Mouse (Mus musculus) granulocyte monocyte progenitor cell, adult 5-6 weeks (primary cell): ENCODE measurements around the gene Nlrp9c. TPM values are rescaled to one million over a fixed set of nuclear protein-coding genes. Genes with fewer than 3 reads are reported as not detected.
"Not testable (repeated sequence)": the region's sequence is repeated elsewhere in the genome, so short reads cannot be mapped to it uniquely, and the experiment has no call there.

Source experiments
- ATAC-seq: replicated peaks from 2 replicates; pipeline ENCODE4 v1.8.0; 2016; ENCODE audit warnings: mild to moderate bottlenecking, moderate TSS enrichment, inconsistent platforms; ENCODE audit not compliant: poor library complexity, severe bottlenecking
- total RNA-seq, 2 experiments: library from RNA; stranded (forward) in 1 of 2; stranded (reverse) in 1 of 2; fragments of 200-712, 200-1000 nt in 1 of 2; fragments of >200 nt in 1 of 2; fragmentation: Nextera tagmentation in 1 of 2; gene quantifications; 2 replicates each; pipeline ENCODE4 v1.2.3; 2014 to 2017

Gene Nlrp9c
- total RNA-seq (2014; fragmentation: Nextera tagmentation) = not detected in 2 replicates
- not detected in 2 replicates for total RNA-seq (2017)

DNA sequence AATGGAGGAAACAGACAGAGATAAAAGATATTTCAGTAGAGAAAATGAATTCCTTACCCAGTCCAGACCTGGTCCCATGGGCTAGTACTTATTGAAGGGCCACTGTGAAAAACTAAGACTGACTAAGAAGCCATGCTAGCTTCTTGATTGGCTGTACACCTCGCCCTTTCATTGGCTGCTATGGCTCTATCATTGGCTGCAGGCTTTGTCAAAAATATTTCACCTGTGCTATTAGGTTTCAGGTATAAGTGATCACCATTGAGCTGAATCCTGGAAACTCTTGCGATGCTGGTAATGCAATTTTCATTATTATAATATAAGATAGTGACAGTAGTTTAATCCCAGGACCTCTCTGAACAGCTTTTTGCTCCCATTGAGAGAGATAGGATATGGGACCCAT lies at the start of gene Nlrp9c:
TSS of gene Nlrp9c (minus strand) at position 101 of the 400 bp plus-strand sequence.
- not testable (repeated sequence) for ATAC-seq

- no peak for ATAC-seq
Measured at GRCm38 (mm10) chr7:26434813-26435212, 31.3 kb upstream of the Nlrp9c start, which contains the start of gene Nlrp4a. Gene Nlrp4a (plus strand): TSS chr7:26435113.

- ATAC-seq = not testable (repeated sequence)
Measured at GRCm38 (mm10) chr7:26391811-26392210, 11.7 kb downstream of the Nlrp9c start.

DNA sequence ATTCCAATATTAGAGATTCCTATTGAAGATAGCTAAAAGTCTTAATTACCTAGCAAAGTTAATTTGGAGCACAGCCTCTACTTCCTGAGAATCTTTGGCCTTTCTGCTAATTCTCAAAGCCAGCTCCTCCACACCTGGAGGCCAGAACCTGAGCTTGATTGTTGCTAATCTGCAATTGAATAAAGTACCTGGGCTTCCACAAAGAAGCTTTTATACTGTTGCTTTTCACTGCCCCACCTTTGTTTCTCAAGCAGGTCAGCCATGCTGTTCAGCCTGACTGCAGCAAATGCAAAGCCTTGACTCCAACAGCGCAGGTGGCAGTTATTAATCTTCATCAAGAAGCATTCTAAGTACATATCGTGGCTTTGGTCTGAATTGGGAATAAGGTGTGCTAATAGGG lies 12.4 kb downstream of the Nlrp9c start:
- not testable (repeated sequence) for ATAC-seq

DNA sequence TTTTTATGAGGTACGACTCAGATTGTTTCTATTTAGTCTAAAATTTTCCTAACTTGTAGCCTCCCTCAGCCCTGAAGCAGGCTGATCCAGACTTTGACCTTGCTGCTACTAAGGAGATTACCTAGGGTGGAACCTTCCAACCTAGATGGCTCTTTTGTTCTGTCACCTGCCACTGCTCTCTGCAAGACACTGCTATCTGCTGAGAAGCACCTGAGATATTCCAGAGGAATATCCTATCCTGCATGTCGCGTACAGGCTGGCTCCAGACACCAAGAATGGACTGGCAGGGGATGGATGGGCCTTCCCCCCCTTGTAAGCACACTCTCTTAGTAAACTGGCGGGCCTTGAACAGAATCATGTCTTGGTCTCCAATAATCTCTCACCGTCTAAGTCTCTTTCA lies 16.8 kb downstream of the Nlrp9c start:
- ATAC-seq = not testable (repeated sequence)

DNA sequence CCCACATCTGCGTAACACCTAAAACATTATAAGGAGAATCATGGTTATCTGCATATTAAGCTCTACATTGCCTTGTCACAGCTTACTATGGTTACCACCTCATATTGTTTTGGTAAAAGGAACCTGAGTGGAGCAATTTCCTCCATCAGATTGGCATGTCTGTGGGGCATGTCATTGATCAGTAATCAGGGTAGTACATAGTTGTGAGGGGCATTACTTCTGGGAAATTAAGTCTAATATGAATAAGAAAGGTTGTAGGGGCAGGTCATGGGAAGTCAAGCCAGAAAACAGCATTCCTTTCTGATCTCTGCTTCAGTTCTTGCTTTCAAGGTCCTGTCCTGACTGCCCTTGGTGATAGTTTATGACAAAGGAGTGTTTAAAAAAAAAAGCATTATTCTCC lies 22.7 kb downstream of the Nlrp9c start:
- no peak for ATAC-seq

- ATAC-seq = not testable (repeated sequence)
Measured at GRCm38 (mm10) chr7:26373221-26373620, 30.3 kb downstream of the Nlrp9c start.

GRCm38 (mm10) chr7:26356719-26357118 lies 46.8 kb downstream of the Nlrp9c start:
- not testable (repeated sequence) for ATAC-seq

DNA sequence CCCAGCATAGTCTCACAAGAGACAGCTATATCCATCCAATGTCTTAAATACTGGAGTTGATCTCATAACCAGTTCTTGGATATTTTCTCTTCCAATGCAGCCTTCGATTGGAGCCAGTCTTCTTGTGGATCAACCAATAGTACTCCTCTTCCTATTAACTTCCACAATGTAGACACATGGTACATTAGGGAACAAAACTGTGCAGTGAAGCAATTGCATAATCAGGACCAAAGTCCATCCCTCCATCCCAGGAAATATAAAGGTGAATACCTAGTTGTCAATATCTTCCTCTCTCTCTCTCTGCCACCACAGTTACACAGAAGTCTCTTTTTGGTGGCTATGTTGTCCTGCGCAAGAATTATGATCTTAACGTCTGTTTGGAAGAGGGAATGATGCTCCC lies 51.2 kb downstream of the Nlrp9c start:
- not testable (repeated sequence) for ATAC-seq

DNA sequence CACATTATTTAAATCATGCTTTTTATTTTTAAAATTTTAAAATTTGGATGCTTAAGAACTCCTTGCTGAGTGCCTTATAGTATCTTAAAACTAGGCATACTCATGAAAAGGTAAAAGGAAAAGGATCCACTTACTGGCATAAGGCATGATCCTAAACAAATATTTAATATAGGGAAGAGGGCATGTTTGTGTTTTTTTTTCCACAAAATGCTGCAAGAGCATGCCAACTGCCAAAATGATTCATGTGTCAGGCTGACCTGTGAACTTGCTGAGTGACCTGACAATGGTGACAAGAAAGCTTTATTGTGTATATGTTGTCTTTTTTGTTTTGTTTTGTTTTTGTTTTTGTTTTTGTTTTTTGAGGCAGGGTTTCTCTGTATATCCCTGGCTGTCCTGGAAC lies 53.3 kb downstream of the Nlrp9c start:
- not testable (repeated sequence) for ATAC-seq

- not testable (repeated sequence) for ATAC-seq
Measured at GRCm38 (mm10) chr7:26320361-26320760, 83.1 kb downstream of the Nlrp9c start.

GRCm38 (mm10) chr7:26315809-26316208 lies 87.7 kb downstream of the Nlrp9c start:
- ATAC-seq = not testable (repeated sequence)

DNA sequence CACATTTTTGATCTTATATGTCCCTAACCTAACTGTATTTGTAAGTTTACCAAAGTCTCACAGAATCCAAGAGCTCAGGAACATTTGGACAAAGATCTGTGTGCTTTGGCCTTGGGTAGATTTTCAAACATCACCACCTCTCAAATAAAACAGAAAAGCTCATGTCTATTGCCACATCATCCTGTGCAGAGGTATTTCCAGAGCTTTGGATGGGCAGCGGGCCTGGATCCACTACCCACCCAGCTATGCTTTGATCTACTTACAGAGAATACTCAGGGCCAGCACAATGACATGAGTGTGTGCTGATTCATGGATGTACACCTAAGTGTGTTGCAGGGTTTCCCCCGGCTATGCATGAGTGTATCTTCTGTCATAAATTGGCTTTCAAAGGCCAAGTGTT lies 88.3 kb downstream of the Nlrp9c start:
- not testable (repeated sequence) for ATAC-seq

DNA sequence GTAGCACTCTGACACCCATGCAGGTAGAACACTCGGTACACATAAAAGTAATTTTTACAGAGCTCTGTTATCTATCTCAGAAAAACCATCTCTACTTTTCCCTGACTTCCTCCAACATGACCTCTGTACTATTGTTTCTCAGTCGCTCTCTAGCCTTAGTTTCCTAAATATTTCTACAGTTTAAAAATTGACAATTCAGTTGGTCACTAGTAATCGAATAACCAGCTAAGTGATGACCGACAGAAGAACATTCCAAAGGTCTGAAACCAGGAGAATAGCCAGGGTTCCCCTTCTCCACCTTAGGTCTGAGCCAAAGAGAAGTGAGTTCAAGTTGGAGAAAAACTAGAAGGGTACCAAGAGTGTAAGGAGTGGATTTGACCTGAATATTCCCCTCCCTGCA lies 91.7 kb downstream of the Nlrp9c start:
- not testable (repeated sequence) for ATAC-seq

- ATAC-seq = not testable (repeated sequence)
Measured at GRCm38 (mm10) chr7:26306926-26307325, 96.6 kb downstream of the Nlrp9c start, which contains the start of gene Cyp2a4. Gene Cyp2a4 (plus strand): TSS chr7:26307169.

DNA sequence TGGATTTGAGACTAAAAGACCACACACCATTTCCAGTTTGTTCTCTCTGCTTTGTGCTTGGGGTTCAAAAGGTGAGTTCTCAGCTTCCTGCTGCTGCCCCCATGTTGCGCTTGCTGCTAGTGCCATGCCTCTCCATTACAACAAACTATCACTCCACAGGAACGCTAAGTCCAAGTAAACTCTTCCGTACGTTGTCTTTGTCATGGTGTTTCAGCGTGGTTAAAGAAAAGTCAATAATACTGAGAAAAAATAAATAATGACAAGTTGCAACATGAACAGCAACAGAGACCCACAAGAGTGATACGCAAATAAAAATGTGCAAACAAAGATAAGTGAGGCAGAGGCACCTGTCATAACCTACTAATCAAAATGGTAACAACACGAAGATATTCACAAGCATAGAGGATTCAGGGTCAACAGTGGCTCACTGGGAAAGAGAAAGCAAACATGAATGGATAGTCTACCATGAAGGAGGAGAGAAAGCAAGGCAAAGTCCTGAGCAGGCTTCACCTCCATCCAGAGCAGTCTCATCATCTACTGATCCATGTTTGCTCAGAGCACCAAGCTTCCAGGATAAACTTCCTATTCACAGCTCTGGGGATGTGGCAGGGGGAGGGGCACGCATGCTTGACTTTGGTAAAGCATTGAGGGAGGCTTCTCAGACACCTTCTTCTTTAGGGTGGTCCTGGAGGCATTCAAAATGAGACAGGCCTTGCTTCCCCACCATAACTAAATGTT lies 99.9 kb downstream of the Nlrp9c start:
- ATAC-seq = not testable (repeated sequence)

Other genes with a start within 250 kb of the Nlrp9c start
- not detected in 2 replicates for gene Cyp2b9, start 230.3 kb downstream of the Nlrp9c start, total RNA-seq (2014; fragmentation: Nextera tagmentation)
- gene Cyp2b9, start 230.3 kb downstream of the Nlrp9c start, total RNA-seq (2017) = not detected in 2 replicates
- gene Vmn1r184, start 143.4 kb downstream of the Nlrp9c start, total RNA-seq (2014; fragmentation: Nextera tagmentation) = not detected in 2 replicates
- gene Vmn1r184, start 143.4 kb downstream of the Nlrp9c start, total RNA-seq (2017) = not detected in 2 replicates
- gene Cyp2a4, start 96.5 kb downstream of the Nlrp9c start, total RNA-seq (2014; fragmentation: Nextera tagmentation) = not detected in 2 replicates
- not detected in 2 replicates for gene Cyp2a4, start 96.5 kb downstream of the Nlrp9c start, total RNA-seq (2017)
- not detected in 2 replicates for gene Nlrp4a, start 31.4 kb upstream of the Nlrp9c start, total RNA-seq (2014; fragmentation: Nextera tagmentation)
- not detected in 2 replicates for gene Nlrp4a, start 31.4 kb upstream of the Nlrp9c start, total RNA-seq (2017)
- not detected in 2 replicates for gene Nlrp9a, start 131.3 kb upstream of the Nlrp9c start, total RNA-seq (2014; fragmentation: Nextera tagmentation)
- gene Nlrp9a, start 131.3 kb upstream of the Nlrp9c start, total RNA-seq (2017) = not detected in 2 replicates
- not detected in 2 replicates for gene Vmn1r185, start 214.8 kb upstream of the Nlrp9c start, total RNA-seq (2014; fragmentation: Nextera tagmentation)
- gene Vmn1r185, start 214.8 kb upstream of the Nlrp9c start, total RNA-seq (2017) = not detected in 2 replicates